Mouse (Mus musculus) adrenal gland (tissue): ENCODE measurements around the gene Pfdn2.

Experiments used
- intact Hi-C: fragments of 180-260 bp; cut with DNase I; formaldehyde crosslinking; loops from one replicate; pipeline ENCODE4 v1.15.1; 2025

The Pfdn2 gene

DNA sequence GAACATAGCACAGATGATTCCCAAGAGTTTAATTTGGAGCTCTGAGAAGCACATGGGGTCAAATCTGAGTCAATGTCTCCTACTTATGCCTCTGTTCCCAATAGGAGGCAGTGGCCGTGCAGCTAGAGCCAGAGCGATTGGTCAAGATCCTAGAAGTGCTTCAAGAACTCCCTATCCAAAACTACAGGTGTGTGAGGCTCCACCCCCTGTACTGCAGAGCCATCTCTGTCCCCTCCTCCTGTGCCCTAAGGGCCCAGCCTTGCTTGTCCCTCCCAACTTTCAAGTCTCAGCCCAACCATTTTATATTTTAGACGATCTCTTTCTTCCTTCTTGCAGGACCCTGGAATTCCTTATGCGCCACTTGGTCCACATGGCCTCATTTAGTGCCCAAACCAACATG is 56.4 kb downstream of the Pfdn2 start:
- intact Hi-C loops, result no loop called here

- intact Hi-C loops, result no loop called here
Observed at GRCm38 (mm10) chr1:171402991-171403390, 57.5 kb downstream of the Pfdn2 start.

- intact Hi-C loops, result loop anchor here (5.0 kb wide), 1 partner anchor 35 kb away; the partner anchor contains the start of gene Nectin4
Observed at GRCm38 (mm10) chr1:171407263-171407662, 61.8 kb downstream of the Pfdn2 start.
